Mouse (Mus musculus) kidney, postnatal 25 days (tissue): ENCODE data around the gene Grin1.

Experiments used
- DNase-seq, 2 experiments: peaks; one replicate each; pipeline ENCODE4 v3.0.0; 2021; ENCODE audit warnings: mixed read lengths in 2 of 2

Grin1 gene

GRCm38 (mm10) chr2:25252331-25252730 is 66.7 kb downstream of the Grin1 start:
- peak; percentile 59 to 60 for DNase-seq

GRCm38 (mm10) chr2:25246183-25247072 is 72.6 kb downstream of the Grin1 start, which contains the start of gene AL732309.1:
AL732309.1 (minus strand) TSS chr2:25246863.
- peak; percentile 49 to 74 for DNase-seq

GRCm38 (mm10) chr2:25244144-25244543 is 74.8 kb downstream of the Grin1 start:
- DNase-seq: no peak

- no peak for DNase-seq
Measured at GRCm38 (mm10) chr2:25243342-25243741, 75.6 kb downstream of the Grin1 start.

GRCm38 (mm10) chr2:25242101-25242506 is 76.9 kb downstream of the Grin1 start, which contains the start of the genes Rnf208 and Cysrt1:
Rnf208 (plus strand) TSS chr2:25242255.
Cysrt1 (minus strand) TSS chr2:25242452.
- DNase-seq: peak; percentile 37 to 66

GRCm38 (mm10) chr2:25241438-25241775 is 77.6 kb downstream of the Grin1 start:
- peak in 1 of 2 experiments; percentile 34 for DNase-seq
